Comparison of ENCODE assay signal across 9 mouse cellular contexts in the genomic region with DNA sequence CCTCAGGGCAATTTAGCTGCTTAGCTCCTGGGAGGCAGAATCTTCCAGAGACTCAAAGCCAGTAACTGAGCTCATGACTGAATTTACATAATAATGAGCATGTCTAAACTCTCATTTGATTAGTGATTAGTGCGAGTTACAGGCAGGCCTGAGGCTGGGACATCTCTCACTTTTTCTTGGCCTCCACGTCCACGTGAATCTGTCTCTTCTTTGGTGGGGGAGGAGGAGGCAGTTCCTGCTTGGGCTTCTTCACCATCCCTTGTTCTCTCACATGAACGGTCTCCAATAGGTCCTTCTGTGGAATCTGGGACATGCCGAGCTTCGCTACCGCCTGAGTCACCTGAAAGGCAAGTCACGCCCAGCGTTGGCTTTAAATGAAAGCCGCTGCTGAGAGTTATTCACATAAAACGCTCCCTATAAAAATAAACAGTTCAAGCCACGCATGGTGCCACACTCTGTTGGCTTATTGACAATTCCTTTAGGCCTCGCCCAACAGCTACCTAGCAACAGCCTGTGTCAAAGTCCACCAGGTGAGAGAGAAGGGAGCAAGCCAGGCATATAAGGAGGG.
A peak's percentile ranks its signal among the peaks of the same experiment; 100 is the strongest.
DNase-seq lines count a peak whose midpoint lies in the region; ATAC-seq lines count a peak whose summit lies in the region.
"Had no signal": no experiment of that assay in that cellular context is flagged by ENCODE, and none has a peak within 500 bp of the region (broad histone marks: within the 10 kb centered on the region; RNA-seq: fewer than 3 reads in every experiment).

No protein-coding gene starts in this region.

- DNase-seq in forebrain, embryonic 11.5 days (ENCODE audit: low spot score) = no peak
- no peak for DNase-seq in forebrain, embryonic 10.5 days (ENCODE audit: extremely low spot score, low spot score)
- DNase-seq in kidney, postnatal 25 days = peak; percentile 55 to 77
- no peak for DNase-seq in layer of hippocampus, adult 9-11 months
- no peak for DNase-seq in left cerebral cortex, adult 11 months (ENCODE audit: low spot score)
- no peak for DNase-seq in adrenal gland, adult 8-10 months

- H3K27ac ChIP-seq in forebrain, embryonic 11.5 days (ENCODE audit: low read depth, low read length) = no peak overlapping the region
- no peak overlapping the region; the same call in 1 of the 2 replicates for H3K27ac ChIP-seq in forebrain, embryonic 10.5 days
- H3K27ac ChIP-seq in forebrain, embryonic 15.5 days (replicated peaks) = no peak overlapping the region
- no peak overlapping the region for H3K27ac ChIP-seq in neural tube, embryonic 15.5 days (replicated peaks)

- H3K4me1 ChIP-seq in forebrain, embryonic 11.5 days (replicated peaks; ENCODE audit: control insufficient read depth, insufficient read depth, low read length) = peaks cover 5% of the 10 kb centered on the region; the same call in 1 of the 2 replicates
- H3K4me1 ChIP-seq in forebrain, embryonic 10.5 days = peaks cover 36% of the 10 kb centered on the region
- peaks cover 9% of the 10 kb centered on the region for H3K4me1 ChIP-seq in forebrain, embryonic 15.5 days
- H3K4me1 ChIP-seq in neural tube, embryonic 15.5 days = peaks cover 17% of the 10 kb centered on the region

- H3K9me3 ChIP-seq in forebrain, embryonic 11.5 days (ENCODE audit: control insufficient read depth, low read length) = no peaks in the 10 kb centered on the region
- no peaks in the 10 kb centered on the region for H3K9me3 ChIP-seq in forebrain, embryonic 10.5 days
- no peaks in the 10 kb centered on the region for H3K9me3 ChIP-seq in forebrain, embryonic 15.5 days
- no peaks in the 10 kb centered on the region for H3K9me3 ChIP-seq in neural tube, embryonic 15.5 days (replicated peaks)
- H3K9me3 ChIP-seq: megakaryocyte, embryonic 14.5 days had no signal

- H3K9ac ChIP-seq in forebrain, embryonic 11.5 days (ENCODE audit: low read length) = no peak overlapping the region
- H3K9ac ChIP-seq in forebrain, embryonic 15.5 days (replicated peaks) = no peak overlapping the region
- H3K9ac ChIP-seq in neural tube, embryonic 15.5 days (replicated peaks) = no peak overlapping the region

- H3K27me3 ChIP-seq in forebrain, embryonic 11.5 days (ENCODE audit: control insufficient read depth, insufficient read depth, low read length) = no peaks in the 10 kb centered on the region
- H3K27me3 ChIP-seq in forebrain, embryonic 10.5 days (ENCODE audit: poor library complexity, severe bottlenecking) = no peaks in the 10 kb centered on the region
- H3K27me3 ChIP-seq in forebrain, embryonic 15.5 days = no peaks in the 10 kb centered on the region
- no peaks in the 10 kb centered on the region for H3K27me3 ChIP-seq in neural tube, embryonic 15.5 days (replicated peaks)
- H3K27me3 ChIP-seq: megakaryocyte, embryonic 14.5 days had no signal

- H3K4me2 ChIP-seq in forebrain, embryonic 11.5 days (ENCODE audit: low read depth, low read length, severe bottlenecking) = no peak overlapping the region
- H3K4me2 ChIP-seq in forebrain, embryonic 15.5 days (replicated peaks) = no peak overlapping the region
- H3K4me2 ChIP-seq in neural tube, embryonic 15.5 days = no peak overlapping the region

- WGBS in forebrain, embryonic 11.5 days = 28% methylated on average over 13 of the region's 13 CpGs
- WGBS in forebrain, embryonic 10.5 days = 49% methylated on average over 13 of the region's 13 CpGs
- 20% methylated on average over 13 of the region's 13 CpGs for WGBS in forebrain, embryonic 15.5 days
- 30% methylated on average over 13 of the region's 13 CpGs for WGBS in neural tube, embryonic 15.5 days

- ATAC-seq in forebrain, embryonic 11.5 days (replicated peaks; ENCODE audit: low FRiP score) = peak; percentile 67
- peak; percentile 62 for ATAC-seq in forebrain, embryonic 15.5 days (replicated peaks)
- 0 out of 2 replicates have a peak, but pooled peaks have one; percentile 15 for ATAC-seq in neural tube, embryonic 15.5 days (ENCODE audit: low FRiP score)

- no peak overlapping the region for H3K4me3 ChIP-seq in forebrain, embryonic 11.5 days (ENCODE audit: low read depth, low read length)
- H3K4me3 ChIP-seq in forebrain, embryonic 10.5 days = no peak overlapping the region
- no peak overlapping the region for H3K4me3 ChIP-seq in forebrain, embryonic 15.5 days
- H3K4me3 ChIP-seq in neural tube, embryonic 15.5 days (replicated peaks) = no peak overlapping the region
- H3K4me3 ChIP-seq: megakaryocyte, embryonic 14.5 days had no signal

- H3K36me3 ChIP-seq in forebrain, embryonic 11.5 days (ENCODE audit: control insufficient read depth, insufficient read depth, low read length) = no peaks in the 10 kb centered on the region
- peaks cover 22% of the 10 kb centered on the region for H3K36me3 ChIP-seq in forebrain, embryonic 10.5 days (replicated peaks)
- H3K36me3 ChIP-seq in forebrain, embryonic 15.5 days = no peaks in the 10 kb centered on the region
- no peaks in the 10 kb centered on the region for H3K36me3 ChIP-seq in neural tube, embryonic 15.5 days

Comparison
In these comparisons a context has a peak if more than half of its experiments do, and no peak if none do; other contexts are left out.
1. ATAC-seq: peak in every context shown above with its lines; median percentile 67 in forebrain, embryonic 11.5 days; 62 in forebrain, embryonic 15.5 days; 15 in neural tube, embryonic 15.5 days.
2. DNase-seq: peak in kidney, postnatal 25 days (2 of 2); none in forebrain, embryonic 11.5 days (single experiment), forebrain, embryonic 10.5 days (single experiment), layer of hippocampus, adult 9-11 months (single experiment), left cerebral cortex, adult 11 months (single experiment) and adrenal gland, adult 8-10 months (single experiment).